Mouse (Mus musculus): Measurements from ENCODE around the gene Olfr922. TPM values are rescaled to one million over a fixed set of nuclear protein-coding genes. Genes with fewer than 3 reads are reported as not detected.

The Olfr922 gene
- not detected for total RNA-seq (2021)

- DNase-seq, result no peak
- intact Hi-C loops (cut with DNase I), result no loop called here
These were observed at the start of gene Olfr922 for GRCm38 (mm10) chr9:38814314-38814713. Olfr922 (plus strand) TSS chr9:38814614.

GRCm38 (mm10) chr9:38772768-38773167, 41.6 kb upstream of the Olfr922 start, which contains the start of gene Olfr921:
Olfr921 (plus strand) TSS chr9:38773068.
- intact Hi-C loops (cut with DNase I), result no loop called here
- no peak for DNase-seq

- intact Hi-C loops (cut with DNase I), result no loop called here
- no peak for DNase-seq
These were observed 21.7 kb upstream of the Olfr922 start for GRCm38 (mm10) chr9:38792689-38793088.

GRCm38 (mm10) chr9:38805696-38806095, 8.7 kb upstream of the Olfr922 start:
- DNase-seq, result no peak
- intact Hi-C loops (cut with DNase I), result no loop called here

- no peak for DNase-seq
- intact Hi-C loops (cut with DNase I), result no loop called here
These were observed 1.1 kb downstream of the Olfr922 start for GRCm38 (mm10) chr9:38815458-38815986.

- intact Hi-C loops (cut with DNase I), result no loop called here
These were observed 11.8 kb downstream of the Olfr922 start, which contains the start of gene Olfr923 for GRCm38 (mm10) chr9:38826245-38826644. Olfr923 (plus strand) TSS chr9:38826545.

GRCm38 (mm10) chr9:38833027-38833426, 18.6 kb downstream of the Olfr922 start:
- intact Hi-C loops (cut with DNase I), result no loop called here
- no peak for DNase-seq

More at GRCm38 (mm10) chr9:38826245-38826644, 11.8 kb downstream of the Olfr922 start, which contains the start of gene Olfr923:
- DNase-seq, result no peak

- no peak for DNase-seq
- intact Hi-C loops (cut with DNase I), result no loop called here
These were observed 29.7 kb downstream of the Olfr922 start, which contains the start of gene Olfr924 for GRCm38 (mm10) chr9:38844149-38844548. Olfr924 (plus strand) TSS chr9:38844449.

- DNase-seq, result no peak
- intact Hi-C loops (cut with DNase I), result no loop called here
These were observed 40.3 kb downstream of the Olfr922 start, which contains the start of gene Olfr26 for GRCm38 (mm10) chr9:38854760-38855159. Olfr26 (plus strand) TSS chr9:38855060.

Other genes starting within 250 kb of the Olfr922 start
- not detected for gene Olfr912, start 234.4 kb upstream of the Olfr922 start, total RNA-seq (2021)
- not detected for gene Olfr913, start 221.9 kb upstream of the Olfr922 start, total RNA-seq (2021)
- not detected for gene Olfr914, start 209.5 kb upstream of the Olfr922 start, total RNA-seq (2021)
- not detected for gene Olfr916, start 154.7 kb upstream of the Olfr922 start, total RNA-seq (2021)
- not detected for gene Olfr917, start 148.8 kb upstream of the Olfr922 start, total RNA-seq (2021)
- gene Olfr918, start 140.0 kb upstream of the Olfr922 start, total RNA-seq (2021), result not detected
- gene Olfr919, start 110.9 kb upstream of the Olfr922 start, total RNA-seq (2021), result not detected
- gene Vwa5a, start 96.3 kb upstream of the Olfr922 start, total RNA-seq (2021), result 10 to 100 TPM; 28.7 to 36.1 TPM
- gene Olfr920, start 62.3 kb upstream of the Olfr922 start, total RNA-seq (2021), result under 1 TPM; 0.06 to 0.08 TPM
- gene Olfr921, start 41.5 kb upstream of the Olfr922 start, total RNA-seq (2021), result not detected
- not detected for gene Olfr923, start 11.9 kb downstream of the Olfr922 start, total RNA-seq (2021)
- gene Olfr924, start 29.8 kb downstream of the Olfr922 start, total RNA-seq (2021), result not detected
- not detected for gene Olfr26, start 40.4 kb downstream of the Olfr922 start, total RNA-seq (2021)
- not detected for gene Olfr926, start 62.5 kb downstream of the Olfr922 start, total RNA-seq (2021)
- gene Olfr930, start 115.2 kb downstream of the Olfr922 start, total RNA-seq (2021), result not detected
- gene Olfr933, start 157.7 kb downstream of the Olfr922 start, total RNA-seq (2021), result not detected
- not detected for gene Olfr934, start 173.7 kb downstream of the Olfr922 start, total RNA-seq (2021)
- not detected for gene Olfr935, start 185.1 kb downstream of the Olfr922 start, total RNA-seq (2021)
- not detected for gene Olfr146, start 208.8 kb downstream of the Olfr922 start, total RNA-seq (2021)